Mouse (Mus musculus) adrenal gland (tissue): ENCODE measurements around the gene Hnrnpk.
"Not testable (repeated sequence)": the region's sequence is repeated elsewhere in the genome, so short reads cannot be mapped to it uniquely, and the experiment has no call there.

Experiments used
- intact Hi-C: fragments of 180-260 bp; cut with DNase I; formaldehyde crosslinking; loops from one replicate; pipeline ENCODE4 v1.15.1; 2025
- long read RNA-seq, 2 experiments: library from polyadenylated mRNA; unstranded; transcript quantifications; one replicate each; pipeline ENCODE4 v2.0.0; 2020; ENCODE audit warnings: borderline replicate concordance in 1 of 2; ENCODE audit not compliant: insufficient replicate concordance in 1 of 2

Gene Hnrnpk
- long read RNA-seq, experiment 1, partial matches to known transcripts = 18 of 410 reads
- long read RNA-seq, experiment 1, other reads (novel, unspliced or antisense) = 391 of 410 reads
- long read RNA-seq, experiment 2, partial matches to known transcripts = 25 of 534 reads
- long read RNA-seq, experiment 2, other reads (novel, unspliced or antisense) = 507 of 534 reads

GRCm38 (mm10) chr13:58403243-58403642 lies at the start of gene Hnrnpk:
Gene Hnrnpk (minus strand): TSS chr13:58403343.
- intact Hi-C loops = not testable (repeated sequence)

- intact Hi-C loops = loop anchor here (5.0 kb wide), 1 partner anchor 35 kb away; no protein-coding TSS in a partner anchor
Measured at GRCm38 (mm10) chr13:58452246-58452645, 49.1 kb upstream of the Hnrnpk start.

GRCm38 (mm10) chr13:58450459-58451182 lies 47.5 kb upstream of the Hnrnpk start:
- intact Hi-C loops = loop anchor here (5.0 kb wide), 1 partner anchor 33 kb away; no protein-coding TSS in a partner anchor

- intact Hi-C loops = no loop called here
Measured at GRCm38 (mm10) chr13:58446541-58446940, 43.4 kb upstream of the Hnrnpk start.

GRCm38 (mm10) chr13:58443787-58444186 lies 40.6 kb upstream of the Hnrnpk start:
- intact Hi-C loops = no loop called here

- intact Hi-C loops = no loop called here
Measured at GRCm38 (mm10) chr13:58443326-58443725, 40.2 kb upstream of the Hnrnpk start.

- intact Hi-C loops = no loop called here
Measured at GRCm38 (mm10) chr13:58439716-58440115, 36.6 kb upstream of the Hnrnpk start.

- intact Hi-C loops = no loop called here
Measured at GRCm38 (mm10) chr13:58423061-58423660, 20.0 kb upstream of the Hnrnpk start.

- intact Hi-C loops = no loop called here
Measured at GRCm38 (mm10) chr13:58422242-58422641, 19.1 kb upstream of the Hnrnpk start.

- intact Hi-C loops = no loop called here
Measured at GRCm38 (mm10) chr13:58421026-58421425, 17.9 kb upstream of the Hnrnpk start.

- intact Hi-C loops = loop anchor here (5.0 kb wide), 1 partner anchor 33 kb away; no protein-coding TSS in a partner anchor
Measured at GRCm38 (mm10) chr13:58419266-58419665, 16.1 kb upstream of the Hnrnpk start.

GRCm38 (mm10) chr13:58418656-58419055 lies 15.5 kb upstream of the Hnrnpk start:
- intact Hi-C loops = loop anchor here (5.0 kb wide), 1 partner anchor 34 kb away; no protein-coding TSS in a partner anchor

- intact Hi-C loops = loop anchor here (5.0 kb wide), 1 partner anchor 36 kb away; no protein-coding TSS in a partner anchor
Measured at GRCm38 (mm10) chr13:58415838-58416237, 12.7 kb upstream of the Hnrnpk start.

- intact Hi-C loops = loop anchor here (5.0 kb wide), 1 partner anchor 37 kb away; no protein-coding TSS in a partner anchor
Measured at GRCm38 (mm10) chr13:58415374-58415773, 12.2 kb upstream of the Hnrnpk start.

GRCm38 (mm10) chr13:58411073-58411472 lies 7.9 kb upstream of the Hnrnpk start:
- intact Hi-C loops = no loop called here

- intact Hi-C loops = no loop called here
Measured at GRCm38 (mm10) chr13:58402744-58403110, 416 bp downstream of the Hnrnpk start.

GRCm38 (mm10) chr13:58402003-58402743 lies 970 bp downstream of the Hnrnpk start, which contains the start of gene Rmi1:
Gene Rmi1 (plus strand): TSS chr13:58402248.
- intact Hi-C loops = no loop called here

GRCm38 (mm10) chr13:58401135-58402002 lies 1.8 kb downstream of the Hnrnpk start:
- intact Hi-C loops = no loop called here

GRCm38 (mm10) chr13:58400576-58400975 lies 2.6 kb downstream of the Hnrnpk start:
- intact Hi-C loops = no loop called here

GRCm38 (mm10) chr13:58397651-58398050 lies 5.5 kb downstream of the Hnrnpk start:
- intact Hi-C loops = no loop called here
